Mouse (Mus musculus) left cerebral cortex, postnatal 4 days (tissue): ENCODE measurements at regions not wholly inside any gene's neighbourhood (a gene's known extent, or its start where the extent isn't known, plus 50 kb on each side); places are given as distances from the start of the nearest gene placed in this dataset.

Source experiments
- DNase-seq: peaks from one replicate; pipeline ENCODE4 v3.0.0-alpha.2; 2022
- intact Hi-C: fragments of 180-260 bp; cut with DNase I; formaldehyde crosslinking; loops from one replicate; pipeline ENCODE4 v1.15.1; 2025

GRCm38 (mm10) chr2:148171113-148171512 is 124.3 kb upstream of the Foxa2 start:
- no peak for DNase-seq
- intact Hi-C loops, result no loop called here

GRCm38 (mm10) chr2:148171699-148172098 is 124.9 kb upstream of the Foxa2 start:
- DNase-seq, result no peak
- intact Hi-C loops, result no loop called here

DNA sequence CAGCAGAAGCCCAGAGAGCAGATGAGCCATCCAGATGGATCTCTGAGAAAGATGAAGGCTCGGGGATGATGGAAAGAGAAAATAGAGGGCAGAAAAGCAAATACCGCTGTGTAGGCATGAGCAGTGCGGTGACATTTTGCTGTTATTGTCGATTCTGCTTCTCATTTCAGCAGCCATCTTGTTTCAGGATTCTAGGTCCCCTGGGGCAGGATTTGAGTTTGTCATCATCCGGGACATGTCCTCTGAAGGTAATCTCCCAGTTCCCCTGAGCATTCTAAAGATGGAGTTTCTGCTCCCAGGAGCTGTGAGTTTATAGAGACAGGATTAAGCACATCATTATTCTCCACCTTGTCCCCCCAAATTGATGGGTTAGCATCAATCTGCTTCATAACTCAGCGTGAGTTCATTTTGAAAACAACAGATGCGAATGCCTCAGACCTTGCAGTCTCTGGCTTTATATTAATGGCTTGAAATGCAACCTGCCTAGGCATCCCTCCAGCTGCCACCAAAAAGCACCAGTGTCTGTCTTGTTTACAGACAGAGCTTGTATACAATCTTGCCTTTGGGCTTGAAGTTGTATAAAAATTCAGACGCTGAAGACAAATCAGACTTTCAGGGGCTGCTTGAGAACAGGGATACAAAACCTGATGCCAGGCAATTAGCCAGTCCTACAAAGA is 128.6 kb upstream of the Foxa2 start:
- intact Hi-C loops, result no loop called here
- no peak for DNase-seq

GRCm38 (mm10) chr2:148180245-148180644 is 133.5 kb upstream of the Foxa2 start:
- intact Hi-C loops, result no loop called here

GRCm38 (mm10) chr2:148181518-148181917 is 134.7 kb upstream of the Foxa2 start:
- intact Hi-C loops, result no loop called here
- DNase-seq, result no peak

More at GRCm38 (mm10) chr2:148180245-148180644, 133.5 kb upstream of the Foxa2 start:
- DNase-seq, result no peak

DNA sequence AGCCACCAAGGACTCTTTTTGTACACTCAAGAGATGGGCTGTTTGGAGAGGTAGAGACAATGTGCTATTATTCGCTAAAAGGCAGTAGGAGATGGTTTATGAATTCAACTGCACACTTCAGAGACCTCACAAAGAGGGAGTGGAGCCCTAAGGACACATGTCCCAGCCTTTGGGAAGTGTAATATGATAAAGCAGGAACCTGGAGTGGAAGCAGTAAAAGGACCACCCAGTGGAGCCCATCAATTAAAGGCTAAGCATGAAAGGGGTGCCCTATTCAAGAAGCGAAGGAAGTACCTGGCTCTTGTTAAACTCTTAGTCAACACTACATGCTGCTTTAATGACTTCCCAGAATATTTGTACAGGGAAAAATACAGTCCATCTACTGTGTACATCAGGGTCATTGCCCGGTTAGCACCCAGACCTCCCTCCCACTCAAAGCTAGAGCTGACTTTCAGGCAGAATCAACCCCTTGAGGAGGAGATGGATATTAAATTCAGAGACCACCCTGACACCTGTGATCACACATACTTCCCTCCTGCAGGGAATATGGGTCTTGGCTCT is 135.8 kb upstream of the Foxa2 start:
- intact Hi-C loops, result no loop called here
- no peak for DNase-seq

DNA sequence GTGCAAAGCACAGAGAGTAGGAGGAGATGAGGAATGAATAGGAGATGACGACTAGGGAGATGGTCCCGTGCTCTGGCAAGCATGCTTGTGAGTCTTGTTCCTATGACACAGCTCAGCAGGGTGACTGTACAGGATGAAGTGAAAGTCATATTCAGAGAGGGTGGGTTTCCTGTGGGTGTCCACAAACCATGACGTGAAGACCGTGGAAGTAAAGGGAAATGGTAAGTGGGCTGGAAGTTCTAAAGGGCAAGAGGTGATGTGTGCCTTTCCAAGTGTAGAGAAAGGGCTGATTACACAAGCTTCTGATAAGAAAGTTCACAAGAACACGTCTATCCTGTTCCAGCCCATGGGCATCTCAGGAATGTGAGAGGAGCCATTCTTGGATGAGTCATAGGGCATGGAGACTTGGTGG is 138.0 kb upstream of the Foxa2 start:
- DNase-seq, result no peak
- intact Hi-C loops, result no loop called here

- no peak for DNase-seq
- intact Hi-C loops, result no loop called here
These were observed 139.7 kb upstream of the Foxa2 start for GRCm38 (mm10) chr2:148186363-148186991.

DNA sequence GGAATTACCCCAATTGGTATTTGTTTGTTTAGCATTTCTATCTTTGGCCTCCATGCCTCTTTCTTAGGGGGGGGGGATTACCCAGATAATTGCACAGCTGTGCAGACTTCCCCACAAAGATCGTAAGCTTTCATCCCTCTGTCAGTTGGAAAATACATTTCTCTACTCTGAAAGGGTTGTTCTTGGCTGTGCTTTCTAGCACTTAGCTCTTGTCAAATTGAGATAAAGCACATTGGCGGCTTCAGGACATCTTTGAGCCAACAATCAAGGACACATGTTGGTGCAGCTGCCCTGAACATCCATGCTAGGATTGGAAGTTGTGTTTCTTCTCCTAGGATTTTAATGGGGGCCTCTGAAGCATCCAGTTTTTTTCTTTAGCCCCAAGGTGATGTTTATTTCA is 142.1 kb upstream of the Foxa2 start:
- no peak for DNase-seq
- intact Hi-C loops, result no loop called here

- intact Hi-C loops, result no loop called here
- no peak for DNase-seq
These were observed 142.5 kb upstream of the Foxa2 start for GRCm38 (mm10) chr2:148189287-148189686.

DNA sequence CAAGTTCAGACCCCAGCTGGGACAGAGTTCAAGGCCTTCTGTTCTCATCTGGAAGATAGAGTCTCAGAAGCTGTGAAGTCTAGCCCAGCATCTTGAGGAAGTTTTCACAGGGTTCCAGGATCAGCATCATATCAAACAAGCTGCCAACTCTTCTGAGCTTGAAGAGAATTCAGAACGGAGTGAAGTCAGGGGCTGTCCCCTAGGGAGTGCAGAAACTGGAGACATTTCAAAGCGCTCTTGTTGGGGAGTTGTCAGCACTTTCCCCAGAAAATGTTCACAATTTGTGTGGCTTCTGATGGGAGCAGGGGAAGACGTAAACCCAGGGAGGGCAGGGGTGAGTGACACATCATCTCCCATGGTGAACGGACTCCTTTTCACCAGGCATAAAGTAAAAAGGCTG is 146.2 kb upstream of the Foxa2 start:
- intact Hi-C loops, result loop anchor here (10.0 kb wide), 1 partner anchor 122 kb away; no protein-coding TSS in a partner anchor
- DNase-seq, result no peak

GRCm38 (mm10) chr2:148197375-148198015 is 150.7 kb upstream of the Foxa2 start:
- DNase-seq, result no peak
- intact Hi-C loops, result loop anchor here (10.0 kb wide), 1 partner anchor 117 kb away; no protein-coding TSS in a partner anchor

DNA sequence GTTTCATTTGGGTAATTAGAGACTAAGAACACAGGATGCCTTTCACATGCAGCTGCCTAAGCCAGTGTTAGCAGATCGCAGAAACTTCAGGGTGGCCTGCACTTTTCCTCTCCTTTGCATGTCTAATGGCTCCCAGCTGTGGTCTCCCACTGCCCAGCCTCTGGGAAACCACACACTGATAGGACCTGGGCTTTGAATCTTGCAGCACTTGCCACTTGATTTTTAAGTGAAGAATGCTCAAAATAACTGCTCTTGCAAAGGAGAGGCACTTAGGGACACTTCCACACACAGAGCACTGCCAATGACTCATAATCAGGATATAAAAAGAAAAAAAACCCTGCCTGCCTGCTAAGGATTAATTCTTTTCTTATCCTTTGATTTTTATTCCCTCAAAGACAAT is 159.9 kb upstream of the Foxa2 start:
- no peak for DNase-seq
- intact Hi-C loops, result no loop called here

DNA sequence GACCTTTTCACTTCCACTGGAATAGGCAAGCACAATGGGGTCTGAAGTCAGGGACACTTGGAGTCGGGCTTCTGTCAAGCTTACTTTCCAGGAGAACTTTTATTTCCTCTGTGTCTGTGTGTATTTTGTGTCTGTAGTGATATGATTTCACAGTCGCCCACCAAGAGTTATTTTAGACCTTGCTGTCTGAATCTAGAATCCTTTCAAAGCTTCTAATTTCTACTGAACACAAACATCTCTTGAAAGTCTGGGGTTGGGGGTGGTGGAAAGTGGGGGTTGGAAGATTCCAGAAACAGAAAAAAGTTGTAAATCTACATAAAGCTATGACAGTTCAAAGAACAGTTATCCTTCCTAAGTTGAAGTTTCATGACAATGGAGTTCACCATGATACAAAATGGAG is 164.0 kb upstream of the Foxa2 start:
- intact Hi-C loops, result no loop called here
- DNase-seq, result no peak

DNA sequence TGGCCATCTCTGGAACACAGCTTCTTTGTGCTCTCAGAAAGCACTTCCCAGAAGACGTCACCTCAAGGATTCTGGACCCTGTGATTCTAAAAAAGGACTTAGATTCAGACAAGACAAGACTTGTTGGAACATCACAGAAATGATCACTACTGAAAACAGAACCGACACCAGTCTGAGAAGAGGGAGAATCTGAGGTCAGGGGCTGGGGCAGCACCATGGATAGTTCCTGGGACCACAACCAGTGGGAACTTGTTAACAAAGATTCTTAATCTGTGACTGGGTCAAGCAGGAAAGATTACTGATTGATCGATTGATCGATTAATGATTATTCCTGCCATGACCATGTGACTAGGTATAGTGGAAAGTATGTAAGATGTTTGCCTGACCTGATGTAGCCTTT is 170.4 kb upstream of the Foxa2 start:
- intact Hi-C loops, result no loop called here
- DNase-seq, result no peak

GRCm38 (mm10) chr2:148233691-148234300 is 161.3 kb upstream of the Sstr4 start:
- intact Hi-C loops, result no loop called here
- no peak for DNase-seq

GRCm38 (mm10) chr2:148237121-148237520 is 158.0 kb upstream of the Sstr4 start:
- intact Hi-C loops, result no loop called here
- DNase-seq, result no peak

DNA sequence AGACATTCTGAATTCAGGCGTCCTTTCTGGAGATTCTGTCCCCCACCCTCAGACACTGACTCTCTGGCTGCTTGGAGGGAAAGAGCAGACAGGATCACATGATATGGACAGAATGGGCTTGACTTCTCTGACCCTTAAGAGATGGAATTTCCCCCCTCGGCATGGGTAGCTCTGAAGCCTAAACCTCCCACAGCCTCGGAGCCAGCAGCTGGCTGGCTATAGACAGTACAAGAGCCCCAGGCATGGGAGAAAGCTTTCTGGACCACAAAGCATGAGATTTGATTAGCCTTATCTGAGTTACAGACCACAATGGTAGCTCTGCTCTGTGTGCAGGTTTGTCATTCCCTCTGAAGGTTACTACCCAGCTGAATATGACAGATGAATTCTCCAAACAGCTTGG is 156.1 kb upstream of the Sstr4 start:
- intact Hi-C loops, result no loop called here
- DNase-seq, result no peak

DNA sequence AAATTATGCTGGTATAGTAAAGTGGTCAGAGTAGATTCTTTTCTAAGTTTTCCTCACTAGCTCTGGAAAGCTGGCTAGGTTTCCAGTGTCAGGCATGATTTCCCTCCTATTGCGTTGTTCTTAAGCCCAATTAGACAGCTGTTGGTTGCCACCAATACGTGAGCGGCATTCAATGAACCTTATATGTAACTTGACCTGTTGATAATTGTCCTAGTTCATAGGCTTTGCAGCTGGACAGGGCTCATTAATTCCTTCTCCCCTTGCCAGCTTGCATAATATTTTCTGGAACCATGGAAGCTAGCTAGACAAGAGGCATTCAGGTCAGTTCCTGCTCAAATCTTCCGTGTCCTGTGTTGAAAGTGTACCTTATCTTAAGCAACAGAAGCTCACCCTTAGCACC is 152.9 kb upstream of the Sstr4 start:
- DNase-seq, result no peak
- intact Hi-C loops, result no loop called here

GRCm38 (mm10) chr2:148245575-148245974 is 149.6 kb upstream of the Sstr4 start:
- intact Hi-C loops, result no loop called here
- no peak for DNase-seq

DNA sequence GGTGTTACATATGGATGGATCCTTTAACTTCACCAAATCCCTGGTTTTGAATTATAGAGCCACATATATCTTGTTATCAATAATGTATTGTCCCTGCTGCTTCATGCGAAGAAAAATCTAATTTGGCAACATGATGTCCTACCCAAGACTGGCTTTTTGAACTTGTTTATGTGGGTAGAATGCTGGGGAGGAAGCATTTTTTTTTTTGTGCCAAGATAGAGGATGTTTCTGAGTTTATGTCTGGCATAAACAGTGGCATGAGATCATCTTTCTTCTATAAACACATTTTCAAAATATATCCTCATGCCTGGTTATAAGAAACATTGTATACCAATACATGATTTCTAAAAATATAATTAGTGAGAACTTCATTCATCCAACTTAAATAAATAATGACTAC is 144.2 kb upstream of the Sstr4 start:
- intact Hi-C loops, result no loop called here
- DNase-seq, result no peak
